Mouse (Mus musculus) frontal cortex, adult (tissue): ENCODE data around the gene Dnah17.

Experiments
- ATAC-seq: cut with Nextera tagmentation; 2 replicates; pipeline ENCODE4 v1.9.2; 2017; ENCODE audit warnings: mild to moderate bottlenecking, moderate library complexity, mixed read lengths; ENCODE audit not compliant: low TSS enrichment

Dnah17 gene

DNA sequence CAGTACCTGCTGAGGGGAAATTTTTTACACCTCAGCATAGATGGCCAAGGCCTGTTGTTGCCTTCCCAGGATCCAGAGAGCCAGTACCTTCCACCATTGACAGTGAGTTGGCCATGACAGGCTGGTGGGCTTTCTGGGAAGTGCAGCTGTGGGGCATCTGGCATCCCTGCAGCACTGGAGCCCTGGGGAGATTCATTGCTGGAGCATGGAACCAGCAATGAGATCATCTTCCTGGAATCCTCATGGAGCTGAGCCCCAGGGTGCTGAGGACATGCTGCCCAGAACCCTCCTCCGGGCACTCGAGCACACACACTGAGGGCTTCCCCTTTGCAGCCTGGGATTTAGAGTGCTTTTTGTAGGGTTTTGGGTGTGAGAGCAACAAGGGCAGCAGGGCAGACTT, 135.2 kb downstream of the Dnah17 start:
- ATAC-seq: no peak

DNA sequence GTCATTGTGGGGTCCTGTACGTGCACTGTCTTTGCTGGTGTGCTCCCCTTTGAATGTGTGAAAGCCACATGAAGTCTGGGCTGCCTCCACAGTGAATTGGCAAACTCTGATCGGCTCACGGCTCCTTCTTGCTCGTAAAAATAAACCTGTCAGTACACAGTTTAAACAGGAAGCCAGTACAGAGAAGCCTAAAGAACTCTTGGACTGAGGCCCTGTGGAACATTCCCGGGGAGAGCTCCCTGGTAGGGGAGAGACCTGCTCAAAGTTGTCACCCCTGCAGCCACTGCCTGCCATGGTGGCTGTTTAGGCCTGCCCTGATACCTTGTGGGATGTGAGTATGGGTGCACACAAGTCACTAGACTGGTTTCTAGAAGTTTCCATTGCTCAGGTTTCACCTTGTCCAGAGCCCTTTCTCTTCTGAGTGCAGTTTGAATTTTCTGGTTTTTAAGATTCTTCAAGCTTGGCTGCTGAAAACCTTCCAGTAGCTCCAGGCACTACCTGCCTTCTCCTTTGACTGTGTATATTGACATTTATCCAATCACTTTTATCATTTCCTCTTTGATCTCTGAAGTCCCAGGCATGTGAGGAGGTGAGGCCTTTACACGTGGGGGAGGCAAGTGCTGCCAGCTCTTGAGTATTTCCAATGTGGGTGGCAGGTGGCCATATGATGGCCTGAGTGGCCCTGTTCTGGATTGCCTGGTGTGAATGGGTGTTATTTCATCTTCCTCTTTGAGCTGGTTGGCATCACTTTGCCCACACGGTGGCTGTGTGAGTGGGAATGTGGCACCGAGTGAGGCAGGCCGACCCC, 136.0 kb downstream of the Dnah17 start:
- peak; percentile 75 for ATAC-seq

DNA sequence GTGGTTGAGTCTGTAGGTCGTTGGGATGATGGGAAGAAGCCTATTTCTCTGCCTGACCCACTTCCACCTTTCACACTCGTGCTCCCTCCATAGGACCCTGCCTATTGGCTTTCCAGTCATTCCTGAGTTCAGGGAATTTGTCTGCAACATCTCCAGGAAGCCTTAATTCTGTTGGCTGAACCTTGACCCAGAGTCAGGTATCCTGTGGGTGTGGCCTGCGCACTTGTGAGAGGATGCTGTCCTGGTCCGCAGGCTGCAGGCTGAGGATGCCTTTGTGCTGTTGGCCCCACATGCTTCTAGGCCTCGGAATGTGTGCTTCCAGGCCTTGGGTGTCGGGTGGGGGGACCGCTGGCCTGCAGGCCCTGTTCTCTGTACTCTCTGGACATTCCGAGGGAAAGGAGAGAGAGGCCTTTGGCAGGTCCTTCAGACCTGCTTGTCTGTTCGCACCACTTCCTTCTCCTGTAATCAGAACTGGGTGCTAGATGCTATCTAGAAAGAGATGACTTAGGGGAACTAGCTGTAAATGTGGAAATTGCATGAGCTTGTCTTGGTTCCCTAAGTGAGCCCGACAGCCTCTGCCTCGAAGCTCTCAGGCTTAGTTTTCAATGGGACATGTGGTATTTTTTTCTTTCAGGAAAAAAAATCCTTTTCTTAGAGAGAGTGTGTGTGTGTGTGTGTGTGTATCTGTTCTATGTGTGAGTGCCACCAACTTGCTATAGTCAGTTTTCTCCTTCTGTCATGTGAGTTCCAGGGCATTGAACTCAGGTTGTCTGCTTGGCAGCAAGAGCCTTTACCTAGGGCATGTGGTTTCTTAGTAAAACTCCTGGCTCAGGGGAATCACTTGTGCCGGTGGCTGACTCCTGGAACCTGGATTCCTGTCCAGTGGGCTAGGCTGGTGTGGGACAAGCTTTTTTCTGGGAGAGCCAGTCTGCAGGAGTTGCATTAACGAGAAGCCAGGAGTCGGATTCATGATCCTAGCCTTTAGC, 137.0 kb downstream of the Dnah17 start:
- ATAC-seq: no peak

DNA sequence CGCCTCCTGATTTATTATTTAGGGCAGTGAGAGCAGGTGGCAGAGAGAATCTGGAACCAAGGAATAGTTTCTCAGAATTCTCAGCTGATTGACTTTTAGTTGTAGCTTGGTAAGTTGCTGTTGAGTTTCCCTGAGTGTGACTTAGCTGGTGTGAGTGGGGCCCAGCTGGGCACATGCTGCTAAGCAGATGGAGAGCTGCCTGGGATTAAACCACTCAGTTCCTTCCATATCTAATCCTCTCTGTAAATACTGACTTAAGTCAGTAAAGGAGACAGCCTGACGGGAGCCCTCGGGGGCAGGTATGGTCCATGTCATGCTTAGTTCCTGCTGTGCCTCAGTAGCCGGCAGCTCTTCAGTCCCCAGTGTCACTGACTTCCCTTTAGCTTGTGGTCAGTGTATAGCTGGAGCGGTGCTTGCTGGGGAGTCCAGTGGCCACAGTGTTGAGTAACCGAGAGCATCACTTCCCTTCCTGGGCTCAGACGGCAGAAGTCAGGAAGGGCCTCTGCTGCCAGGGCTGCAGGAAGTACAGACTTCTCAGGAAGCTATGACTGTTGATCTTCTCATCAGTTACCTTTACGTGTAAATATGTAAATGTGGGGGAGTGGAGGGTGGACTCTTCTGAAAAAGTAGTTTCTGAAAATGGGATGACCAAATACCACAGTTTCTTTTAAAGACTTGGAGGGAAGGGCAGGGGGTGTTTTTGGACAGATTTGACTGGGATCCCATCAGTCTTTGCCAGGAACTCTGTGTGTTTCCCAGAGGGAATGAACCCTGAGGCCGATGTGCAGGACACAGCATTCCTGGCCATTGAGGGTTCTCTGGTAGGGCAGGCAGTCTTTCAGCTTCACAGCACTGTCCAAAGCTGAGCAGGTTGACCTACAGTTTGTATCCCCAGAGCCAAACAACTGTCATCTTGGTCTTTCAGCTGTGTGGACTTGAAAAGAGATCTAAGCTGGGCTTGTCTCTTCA, 138.6 kb downstream of the Dnah17 start:
- no peak for ATAC-seq

DNA sequence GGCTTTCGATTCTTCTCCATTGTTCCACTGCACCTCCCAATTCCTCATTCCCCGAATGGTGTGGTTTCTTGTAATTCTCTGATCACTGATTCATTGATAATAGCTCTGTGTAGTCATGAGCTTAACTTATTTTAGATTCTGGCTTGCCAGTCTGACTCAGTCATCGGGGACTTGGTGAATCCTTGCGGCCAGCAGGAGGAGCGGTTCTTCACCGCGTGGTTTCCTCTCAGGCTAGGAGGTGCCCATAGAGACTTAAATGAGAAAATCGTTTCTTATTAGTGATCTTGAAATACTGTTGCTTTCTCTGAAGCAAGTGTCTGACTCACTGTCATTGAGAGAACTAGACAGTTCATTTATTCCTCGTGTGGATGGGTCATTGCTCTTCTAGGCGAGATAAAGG, 140.5 kb downstream of the Dnah17 start:
- ATAC-seq: no peak

DNA sequence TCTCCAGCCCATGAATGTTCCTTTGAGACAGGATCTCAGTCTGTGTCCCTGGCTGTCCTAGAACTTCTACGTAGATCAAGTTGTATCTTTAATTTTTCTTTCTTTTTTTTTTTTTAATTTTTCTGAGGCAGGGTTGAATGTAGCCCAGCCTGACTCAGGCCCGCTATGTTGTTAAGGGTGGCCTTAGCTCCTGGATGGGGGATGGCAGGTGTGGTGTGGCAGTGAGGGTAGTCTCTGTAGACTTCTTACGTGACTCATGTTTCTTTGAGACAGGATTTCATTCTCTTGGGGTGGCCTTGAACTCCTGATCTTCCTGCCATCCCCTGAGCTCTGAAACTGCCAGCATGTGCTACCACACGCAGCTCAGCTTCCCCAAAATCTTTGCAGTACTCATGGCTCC, 141.2 kb downstream of the Dnah17 start:
- no peak for ATAC-seq

DNA sequence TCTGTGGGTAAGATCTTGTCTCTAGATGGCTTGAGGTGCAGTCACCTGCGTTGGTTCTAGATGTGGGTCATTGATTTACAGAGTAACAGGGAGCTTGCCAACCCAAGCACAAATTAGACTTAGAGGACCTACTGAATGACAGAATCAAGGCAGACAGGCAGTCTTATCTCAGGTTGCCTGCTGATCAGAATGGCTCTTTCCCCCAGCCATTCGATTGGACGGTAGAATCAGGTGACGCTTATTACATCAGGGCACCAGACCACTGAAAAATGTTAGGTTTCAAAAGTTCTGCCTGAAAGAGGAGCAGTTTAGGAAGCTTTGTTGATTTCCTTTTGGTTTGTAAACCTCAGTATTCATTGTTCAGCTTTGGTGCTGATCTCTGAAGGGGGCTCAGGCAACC, 142.5 kb downstream of the Dnah17 start:
- no peak for ATAC-seq

DNA sequence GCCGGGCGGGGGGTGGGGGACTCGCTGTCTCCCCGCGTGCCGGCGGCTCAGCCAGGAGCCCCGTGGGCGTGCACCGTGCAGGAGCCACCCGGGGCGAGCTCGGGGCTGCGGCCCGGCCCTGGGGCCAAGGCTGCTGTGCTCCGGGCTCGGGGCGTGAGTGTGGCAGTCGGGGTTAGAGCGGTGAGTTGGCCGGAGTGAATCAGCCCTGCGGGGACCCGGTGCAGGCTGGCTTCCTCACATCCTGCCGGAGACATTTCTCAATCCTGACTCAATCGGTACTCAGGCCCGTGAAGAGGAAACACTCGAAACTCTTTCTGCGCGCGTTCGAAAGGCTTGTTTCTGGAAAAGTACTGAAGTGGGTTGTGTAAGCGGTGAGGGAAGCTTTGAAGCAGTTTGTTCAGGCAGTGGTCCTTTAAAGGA, 143.4 kb downstream of the Dnah17 start:
- peak; percentile 41 for ATAC-seq

DNA sequence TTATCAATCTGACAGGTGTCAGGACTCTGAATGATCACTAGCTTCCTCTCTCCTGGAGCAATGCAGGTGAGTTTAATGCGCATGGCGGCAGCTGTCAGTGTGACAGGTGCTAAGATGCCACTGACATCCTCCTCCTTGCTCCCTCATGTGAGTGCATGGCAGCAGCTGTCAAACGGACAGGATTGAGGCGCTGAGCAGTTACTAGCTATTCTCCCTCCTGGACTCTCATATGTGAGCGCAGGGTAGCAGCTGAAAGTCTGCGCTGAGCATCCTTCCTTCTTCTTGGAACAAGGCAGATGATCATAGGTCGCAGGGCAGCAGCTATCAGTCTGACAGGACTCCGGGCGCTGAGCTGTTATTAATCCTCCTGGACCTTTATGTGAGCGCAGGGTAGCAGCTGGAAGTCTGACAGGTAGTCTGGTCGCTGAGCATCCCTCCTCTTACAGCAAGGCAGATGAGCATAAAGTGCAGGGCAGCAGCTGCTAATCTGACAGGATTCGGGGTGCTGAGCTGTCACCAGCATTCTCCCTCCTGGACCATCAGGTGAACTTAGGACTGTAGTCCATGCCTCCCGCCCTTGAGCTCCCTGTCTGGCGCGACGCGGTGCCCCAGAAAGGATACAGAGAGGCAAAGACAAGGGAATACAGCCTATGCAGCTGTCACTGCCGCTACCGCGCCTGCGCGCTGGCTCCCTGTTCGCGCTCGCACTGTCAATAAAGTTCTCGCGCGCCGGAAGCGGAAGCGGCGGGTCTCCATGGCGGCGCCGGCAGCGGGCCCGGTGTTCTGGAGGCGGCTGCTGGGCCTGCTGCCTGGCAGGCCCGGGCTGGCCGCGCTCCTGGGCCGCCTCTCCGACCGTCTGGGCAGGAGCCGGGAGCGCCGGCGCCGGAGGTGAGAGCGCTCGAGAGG, 144.1 kb downstream of the Dnah17 start, which contains the start of gene Pgs1:
Pgs1 (plus strand) TSS at position 167 of the 906 bp plus-strand sequence.
- peak; percentile 95 for ATAC-seq

DNA sequence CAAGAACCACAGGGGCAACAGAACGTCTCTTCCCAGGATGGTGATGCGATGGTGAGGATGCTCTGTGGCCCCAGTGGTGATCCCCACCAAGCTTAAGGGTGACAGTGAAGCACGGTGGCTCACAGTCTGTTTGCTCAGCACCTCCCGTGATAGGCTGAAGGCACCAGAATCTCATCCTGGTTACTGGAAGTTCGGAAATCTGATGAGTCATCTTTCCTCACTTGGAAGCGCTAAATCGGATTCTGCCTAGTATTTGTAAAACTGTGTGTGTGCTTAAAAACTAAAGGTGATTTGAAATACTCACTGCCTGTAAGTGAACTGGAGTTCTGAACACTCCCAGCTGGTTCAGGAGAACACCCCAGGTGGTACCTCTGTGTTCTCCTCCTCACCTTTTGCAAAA, 146.7 kb downstream of the Dnah17 start:
- peak; percentile 42; the same call in 1 of the 2 replicates for ATAC-seq

DNA sequence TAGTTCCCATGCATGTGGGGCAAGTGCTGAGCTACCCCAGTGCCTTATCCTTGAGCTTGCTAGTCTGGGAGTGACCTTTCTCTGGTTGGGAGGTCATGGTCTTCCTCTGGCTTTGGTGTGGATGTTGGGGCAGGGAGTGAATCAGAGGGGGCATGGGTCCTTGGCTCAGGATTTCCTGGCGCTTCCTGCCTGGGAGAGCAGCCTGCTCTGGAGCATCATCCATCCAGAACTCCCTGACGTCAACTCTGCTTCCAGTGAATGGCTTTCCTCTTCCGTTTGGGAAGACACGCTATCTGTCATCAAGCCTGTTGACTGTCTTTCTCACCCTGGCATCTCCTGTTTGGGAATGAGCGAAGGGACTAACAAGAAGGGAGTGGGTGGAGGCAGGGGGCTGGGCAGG, 148.0 kb downstream of the Dnah17 start:
- ATAC-seq: no peak

DNA sequence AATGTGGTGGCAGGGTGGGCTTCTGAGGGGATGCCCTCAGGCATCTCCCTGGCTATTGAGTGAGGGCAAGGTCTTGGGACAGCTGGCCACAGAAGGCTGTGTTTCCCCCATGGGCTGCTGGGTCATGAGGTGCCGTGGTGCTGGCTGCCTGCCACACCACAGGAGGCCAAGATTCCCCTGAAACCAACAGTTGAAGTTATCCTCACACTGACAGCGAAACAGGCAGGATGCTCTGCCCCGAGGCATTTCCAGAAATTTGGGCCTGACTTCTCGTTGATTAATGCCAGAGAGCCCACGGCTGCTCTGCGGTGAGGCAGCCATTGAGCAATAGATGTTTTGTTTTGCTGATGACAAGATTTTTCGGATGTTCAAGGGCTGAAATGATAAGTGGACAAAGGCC, 151.0 kb downstream of the Dnah17 start:
- ATAC-seq: no peak

DNA sequence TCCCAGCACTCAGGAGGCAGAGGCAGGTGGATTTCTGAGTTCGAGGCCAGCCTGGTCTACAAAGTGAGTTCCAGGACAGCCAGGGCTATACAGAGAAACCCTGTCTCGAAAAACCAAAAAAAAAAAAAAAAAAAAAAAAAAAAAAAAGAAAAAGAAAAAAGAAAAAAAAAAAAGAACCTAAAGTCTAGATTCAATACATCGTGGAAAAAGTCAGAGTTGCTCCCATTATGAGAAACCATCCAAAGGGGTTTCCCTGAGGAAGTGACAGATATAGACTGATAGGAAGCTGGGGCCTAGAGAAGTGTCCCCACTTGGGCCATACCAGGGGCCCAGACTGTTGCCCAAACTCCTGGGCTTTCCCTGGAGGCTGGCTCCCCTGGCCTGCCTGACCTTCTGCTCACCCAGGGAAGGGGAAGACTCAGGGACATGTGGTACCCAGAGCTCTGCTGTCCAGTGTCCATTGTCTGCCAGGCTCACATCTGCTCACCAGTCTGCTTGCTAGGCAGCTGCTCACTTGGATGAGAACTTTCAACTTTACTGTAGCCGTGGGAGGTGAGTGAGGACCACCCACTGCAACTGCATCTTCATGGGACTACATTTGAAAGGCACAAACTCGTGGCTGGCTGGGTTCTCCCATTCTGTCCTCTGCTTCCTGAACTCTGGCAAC, 152.6 kb downstream of the Dnah17 start:
- no peak for ATAC-seq

DNA sequence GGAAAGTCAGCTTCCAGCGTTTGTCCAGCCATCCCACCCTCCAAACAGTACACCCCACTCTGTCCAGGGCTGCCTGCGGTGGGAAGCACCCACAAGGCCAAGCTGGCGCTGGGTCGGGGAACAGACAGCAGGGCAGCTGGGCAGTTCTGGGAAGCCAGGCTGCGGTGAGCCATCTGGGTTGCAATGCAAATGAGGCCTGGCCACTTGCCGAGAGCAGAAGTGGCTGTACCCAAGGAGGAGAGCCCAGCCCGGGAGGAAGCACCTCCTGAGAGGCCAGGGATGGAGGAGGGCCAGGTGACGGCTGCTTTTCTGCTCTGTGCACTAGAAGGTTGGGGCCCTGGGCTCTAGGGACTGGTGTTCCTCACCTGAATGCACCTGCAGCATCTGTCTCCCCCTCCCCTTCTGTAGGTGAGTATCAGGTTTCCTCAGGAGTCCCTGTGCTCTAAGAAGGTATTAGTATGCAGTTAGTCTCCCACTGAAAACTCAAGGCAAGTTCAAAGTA, 154.3 kb downstream of the Dnah17 start:
- peak; percentile 44; the same call in 1 of the 2 replicates for ATAC-seq

DNA sequence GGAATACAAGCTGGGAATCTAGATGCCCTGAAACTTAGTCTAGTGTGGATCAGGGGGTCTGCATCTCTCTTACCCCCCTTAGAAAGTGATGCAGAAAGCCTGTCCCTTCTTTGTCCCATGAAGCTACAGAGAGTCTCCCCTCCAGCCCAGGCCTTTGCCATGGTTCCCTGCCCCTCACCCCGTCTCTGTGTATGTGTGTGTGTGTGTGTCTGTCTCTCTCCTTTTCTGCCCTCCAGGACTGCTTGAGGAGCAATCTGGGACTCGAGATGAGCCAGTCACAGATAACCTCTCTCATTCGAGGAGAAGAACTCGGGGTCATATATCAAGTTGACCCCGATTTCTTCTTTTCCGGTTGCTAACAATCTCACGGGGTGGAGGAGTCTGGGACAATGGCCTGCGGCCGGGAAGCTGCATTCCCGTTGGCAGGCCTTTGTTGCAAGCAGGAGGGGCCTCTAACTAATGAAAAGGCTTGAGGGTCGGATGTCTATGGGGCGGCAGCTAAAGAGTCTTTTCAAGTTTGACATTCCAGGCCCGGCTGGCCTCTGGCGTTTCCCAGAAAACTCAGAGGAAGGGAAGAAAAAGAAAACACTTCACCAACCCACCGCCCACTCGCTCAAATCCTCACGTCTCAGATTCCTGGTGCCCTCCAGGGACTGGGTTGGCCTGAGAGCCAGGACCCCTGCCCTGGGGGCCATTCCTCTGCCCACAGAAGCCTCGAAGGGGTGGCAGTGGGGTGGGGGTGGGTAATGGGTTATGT, 155.0 kb downstream of the Dnah17 start:
- ATAC-seq: no peak

DNA sequence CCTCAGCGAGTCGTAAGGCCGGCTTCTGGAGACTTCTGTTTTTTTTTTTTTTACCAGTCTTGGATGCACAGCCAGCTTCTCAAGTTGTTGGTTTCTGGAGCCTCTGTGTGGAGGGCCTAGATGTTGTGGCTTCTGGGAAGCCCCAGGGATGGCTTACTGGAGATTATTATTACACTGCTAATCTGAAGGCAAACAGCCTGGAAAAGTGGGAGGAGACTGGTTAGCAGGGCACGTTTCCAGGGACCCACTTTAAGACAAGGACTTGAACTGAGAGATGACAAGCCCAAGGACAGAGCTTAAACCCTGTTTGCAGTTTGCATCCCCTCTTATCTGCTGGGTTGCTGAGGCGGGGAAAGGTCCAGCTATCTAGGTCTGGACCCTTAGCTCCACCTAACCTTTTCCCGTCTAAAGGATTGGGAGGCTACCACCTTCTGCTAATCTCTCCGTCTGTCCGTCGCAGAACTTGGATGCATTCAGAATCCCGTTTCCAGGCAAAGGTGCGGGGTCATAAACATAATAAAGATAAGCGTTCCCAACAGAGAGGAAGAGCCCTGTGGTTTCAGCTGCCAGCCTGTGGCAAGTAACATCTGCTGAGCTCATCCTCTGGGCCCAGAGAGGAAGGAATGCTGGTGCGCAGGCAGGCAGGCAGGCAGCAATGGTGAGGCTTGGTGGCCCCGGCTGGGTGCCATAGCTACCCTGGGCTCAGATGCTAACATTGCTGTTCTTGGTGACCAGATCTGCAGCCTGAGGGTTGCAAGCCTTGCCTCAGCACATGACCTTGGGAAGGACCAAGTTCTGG, 155.9 kb downstream of the Dnah17 start:
- no peak for ATAC-seq

DNA sequence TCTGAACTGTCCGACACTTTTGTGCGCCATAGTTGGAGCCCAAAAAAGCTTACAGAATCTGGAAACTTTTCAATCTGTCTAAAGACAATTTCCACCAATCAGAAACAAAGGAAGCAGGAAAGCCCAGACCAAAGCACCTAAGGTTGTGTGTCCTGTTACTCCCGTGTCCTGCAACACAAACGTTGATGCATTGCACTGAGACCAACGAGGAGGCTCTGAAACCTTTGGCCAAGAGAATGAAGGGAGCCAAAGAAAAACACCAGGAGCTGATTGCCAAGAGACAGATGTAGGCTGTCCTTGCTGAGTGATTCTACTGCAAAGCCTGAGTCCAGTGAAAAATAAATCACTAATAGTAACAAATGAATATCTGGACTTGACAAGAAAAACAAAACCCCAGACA, 156.9 kb downstream of the Dnah17 start:
- no peak for ATAC-seq
